Mouse (Mus musculus) neural tube, embryonic 12.5 days (tissue): Measurements from ENCODE around the gene Sp100. TPM values are rescaled to one million over a fixed set of nuclear protein-coding genes. Genes with fewer than 3 reads are reported as not detected.
"Not testable (repeated sequence)": the region's sequence is repeated elsewhere in the genome, so short reads cannot be mapped to it uniquely, and the experiment has no call there.

Experiments
- ATAC-seq: fragments of 200-750 bp; cut with Nextera tagmentation; 2 replicates; pipeline ENCODE4 v1.8.0; 2017; ENCODE audit warnings: low read depth, mild to moderate bottlenecking, moderate TSS enrichment, moderate library complexity; ENCODE audit not compliant: low FRiP score
- H3K27ac ChIP-seq: fragments of 300-500 bp; sonication (generic); 2 replicates; pipeline ENCODE4 v1.5.1; 2016
- H3K27me3 ChIP-seq: fragments of 300-500 bp; sonication (generic); replicated peaks from 2 replicates; pipeline ENCODE4 v1.6.1; 2016; ENCODE audit warnings: mild to moderate bottlenecking
- H3K36me3 ChIP-seq: fragments of 300-500 bp; sonication (generic); 2 replicates; pipeline ENCODE4 v1.6.1; 2016; ENCODE audit warnings: mild to moderate bottlenecking
- H3K4me1 ChIP-seq: fragments of 300-500 bp; sonication (generic); 2 replicates; pipeline ENCODE4 v1.6.1; 2016
- H3K4me2 ChIP-seq: fragments of 300-500 bp; sonication (generic); replicated peaks from 2 replicates; pipeline ENCODE4 v1.6.1; 2016; ENCODE audit warnings: mild to moderate bottlenecking
- H3K4me3 ChIP-seq: fragments of 300-500 bp; sonication (generic); 2 replicates; pipeline ENCODE4 v1.5.1; 2016
- H3K9ac ChIP-seq: fragments of 300-500 bp; sonication (generic); 2 replicates; pipeline ENCODE4 v1.6.1; 2016; ENCODE audit warnings: mild to moderate bottlenecking
- H3K9me3 ChIP-seq: fragments of 300-500 bp; sonication (generic); 2 replicates; pipeline ENCODE4 v1.6.1; 2016; ENCODE audit warnings: mild to moderate bottlenecking
- WGBS: fragments of 180-500 bp; shearing (Covaris S2); methylation state at CpG from one replicate; pipeline ENCODE4 v1.1.7; 2016; 5-methylcytosine and 5-hydroxymethylcytosine counted together
- polyA plus RNA-seq: library from polyadenylated mRNA; unstranded; fragments of >200 nt; fragmentation: Nextera tagmentation; extraction: Ambion mirVana; gene quantifications from 2 replicates; pipeline ENCODE4 v1.2.1, GENCODE M21; 2016

Gene Sp100
- 0.47 and 0.57 TPM in 2 replicates for polyA plus RNA-seq

DNA sequence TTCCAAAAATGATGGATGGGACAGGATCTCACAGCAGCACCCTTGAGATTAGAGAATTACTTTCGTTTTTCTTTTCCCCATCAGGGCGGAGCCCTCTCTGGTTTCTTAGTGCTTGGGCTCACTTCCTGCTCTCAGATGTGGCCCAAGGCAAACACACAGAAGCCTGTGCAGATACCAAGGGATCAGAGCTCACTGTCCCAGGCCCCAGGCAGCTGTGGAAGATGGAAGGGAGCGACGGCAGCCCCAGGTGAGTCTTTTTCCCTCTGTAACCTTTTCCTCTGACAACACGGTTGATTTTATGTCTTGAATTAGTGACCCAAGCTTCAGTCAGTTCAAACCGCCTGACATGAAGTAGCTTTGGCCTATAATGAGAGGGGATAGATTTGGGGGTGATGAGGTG, at the start of gene Sp100:
Gene Sp100, plus strand, starts transcription at position 108 of the 400 bp plus-strand sequence.
- H3K9me3 ChIP-seq, H3K4me1 ChIP-seq, H3K36me3 ChIP-seq, H3K4me2 ChIP-seq, ATAC-seq, H3K9ac ChIP-seq, H3K27ac ChIP-seq, H3K4me3 ChIP-seq, H3K27me3 ChIP-seq: not testable (repeated sequence)
- WGBS, result 70% methylated on average over 6 of the region's 6 CpGs

DNA sequence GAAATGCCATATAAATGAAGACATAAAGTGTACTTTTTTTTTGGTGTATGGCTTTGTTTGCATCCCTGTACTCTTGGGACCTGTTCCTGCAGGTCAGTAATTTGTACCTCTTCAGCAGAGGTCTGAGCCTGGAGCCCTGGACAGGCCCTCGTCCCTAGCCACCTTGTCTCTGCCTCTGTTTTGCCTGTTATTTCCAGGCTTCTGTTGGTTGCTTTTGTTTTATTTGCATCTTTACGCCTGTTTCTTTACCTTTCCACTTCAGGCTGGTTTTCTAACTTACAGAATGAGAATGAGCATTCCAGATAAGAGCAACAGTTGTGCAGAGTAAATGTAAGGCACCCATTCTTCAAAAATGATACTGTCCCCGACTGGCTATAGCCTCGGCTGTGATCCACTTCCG, 49.7 kb upstream of the Sp100 start, which contains the start of gene Sp140:
Gene Sp140, plus strand, starts transcription at position 301 of the 400 bp plus-strand sequence.
- not testable (repeated sequence) for H3K4me3 ChIP-seq, H3K27me3 ChIP-seq, H3K9ac ChIP-seq, H3K4me1 ChIP-seq, ATAC-seq, H3K4me2 ChIP-seq, H3K36me3 ChIP-seq, H3K27ac ChIP-seq, H3K9me3 ChIP-seq
- 89% methylated on average over 1 of the region's 5 CpGs for WGBS

DNA sequence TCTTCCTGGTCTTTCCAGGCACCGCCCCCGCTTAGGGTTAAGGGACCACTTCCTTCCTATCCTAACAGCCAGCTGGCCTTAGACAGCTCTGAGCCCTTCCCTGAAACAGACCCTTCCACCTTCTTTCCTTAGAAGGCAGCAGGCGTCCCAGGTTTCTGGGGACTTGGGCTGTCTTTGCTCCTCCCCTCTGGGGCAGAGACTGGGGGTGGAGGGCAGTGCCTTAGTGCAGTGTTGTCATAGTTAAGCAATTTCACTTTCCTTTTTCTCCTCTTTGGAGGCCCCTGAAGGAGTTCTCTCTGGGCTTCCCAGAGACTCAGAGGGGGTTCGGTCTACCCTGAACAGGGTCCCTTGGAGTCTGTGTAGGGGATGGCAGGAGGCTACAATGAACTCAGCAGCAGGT, 49.0 kb upstream of the Sp100 start:
- 63% methylated on average over 4 of the region's 4 CpGs for WGBS
- H3K36me3 ChIP-seq, H3K4me3 ChIP-seq, ATAC-seq, H3K4me1 ChIP-seq, H3K27me3 ChIP-seq, H3K9ac ChIP-seq, H3K4me2 ChIP-seq, H3K9me3 ChIP-seq, H3K27ac ChIP-seq: not testable (repeated sequence)

DNA sequence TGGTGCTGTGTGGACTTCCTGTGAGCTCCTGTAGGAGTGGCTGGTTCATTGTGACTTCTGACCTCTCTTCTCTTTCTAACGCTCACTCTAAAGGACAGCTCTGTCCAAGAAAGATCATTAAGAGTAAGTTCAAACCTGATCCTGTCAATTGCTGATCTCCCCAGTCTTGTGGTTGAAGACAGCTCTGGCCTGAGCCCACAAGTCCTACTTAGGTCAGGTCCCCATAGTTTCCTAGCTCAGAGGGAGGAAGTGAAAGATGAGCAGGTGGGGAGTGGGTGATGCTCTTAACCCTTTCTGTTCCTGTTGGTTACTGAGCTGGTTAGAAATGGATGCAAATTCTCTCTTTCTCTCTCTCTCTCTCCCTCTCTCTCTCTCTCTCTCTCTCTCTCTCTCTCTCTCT, 45.4 kb upstream of the Sp100 start:
- H3K9ac ChIP-seq, H3K4me1 ChIP-seq, H3K9me3 ChIP-seq, H3K4me2 ChIP-seq, ATAC-seq, H3K27me3 ChIP-seq, H3K36me3 ChIP-seq, H3K27ac ChIP-seq, H3K4me3 ChIP-seq: not testable (repeated sequence)
- 89% methylated on average over 1 of the region's 1 CpGs for WGBS

DNA sequence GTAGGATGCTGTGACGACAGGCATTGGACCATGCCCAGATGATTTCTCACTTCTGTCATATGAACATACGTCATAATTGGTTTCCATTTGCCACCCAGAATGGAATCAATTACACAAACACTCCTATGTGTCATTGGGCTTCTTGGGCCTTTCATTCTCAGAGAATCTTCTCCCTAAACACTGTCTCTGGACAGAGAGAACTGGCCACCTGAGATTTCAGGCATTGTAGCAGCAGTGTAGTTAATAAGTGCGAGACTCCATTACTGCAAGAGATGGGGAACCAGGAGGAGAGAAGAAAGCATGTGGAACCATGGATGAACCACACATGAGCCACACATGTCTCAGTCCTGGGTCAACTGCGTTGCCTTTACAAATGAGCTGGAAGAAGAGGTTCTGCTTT, 41.4 kb upstream of the Sp100 start:
- not testable (repeated sequence) for H3K4me3 ChIP-seq, H3K27me3 ChIP-seq, H3K27ac ChIP-seq, H3K4me1 ChIP-seq, H3K4me2 ChIP-seq, H3K9ac ChIP-seq, H3K9me3 ChIP-seq, ATAC-seq, H3K36me3 ChIP-seq
- WGBS, result 86% methylated on average over 3 of the region's 4 CpGs

DNA sequence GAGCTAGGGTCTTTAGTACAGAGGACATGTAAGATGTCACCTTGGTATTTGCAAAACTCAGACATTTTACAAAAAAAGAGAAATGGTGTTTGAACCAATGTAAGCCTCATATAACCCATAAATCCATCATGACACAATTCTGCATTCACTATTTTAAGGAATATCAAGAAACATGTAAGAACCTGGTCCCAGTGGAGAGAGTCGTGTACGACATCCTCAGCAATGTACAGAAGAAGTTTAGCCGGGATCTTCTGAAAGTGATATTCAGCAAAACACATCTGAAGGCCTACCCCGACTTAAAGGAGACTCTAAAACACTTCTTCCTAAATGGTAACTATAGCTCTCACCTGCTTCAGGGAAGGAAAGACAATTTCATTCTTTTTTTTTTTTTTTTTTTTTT, 39.2 kb upstream of the Sp100 start:
- not testable (repeated sequence) for H3K27me3 ChIP-seq, H3K36me3 ChIP-seq, H3K4me2 ChIP-seq, H3K4me3 ChIP-seq, ATAC-seq, H3K4me1 ChIP-seq, H3K9ac ChIP-seq, H3K27ac ChIP-seq, H3K9me3 ChIP-seq
- WGBS, result no CpG with 5 or more reads among the region's 4 CpGs

DNA sequence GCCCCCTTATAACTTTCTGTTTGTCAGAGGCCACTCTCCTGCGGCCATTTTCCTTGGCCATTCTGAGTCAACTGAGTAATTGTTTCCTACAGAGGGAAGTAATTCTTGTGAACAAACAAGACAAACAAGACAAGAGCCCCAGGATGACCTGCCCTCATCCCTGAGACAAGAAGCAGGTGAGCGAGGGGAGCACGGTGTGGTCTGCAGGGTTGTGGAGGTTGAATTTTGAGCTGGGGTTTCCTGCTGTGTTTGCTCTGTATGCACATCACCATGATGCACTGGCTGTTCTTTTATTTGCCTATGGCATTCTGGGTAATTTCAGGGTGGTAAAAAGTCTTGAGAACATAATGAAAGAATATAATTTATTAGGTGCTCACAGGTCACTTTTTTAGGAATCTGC, 34.7 kb upstream of the Sp100 start:
- 95% methylated on average over 3 of the region's 3 CpGs for whole genome bisulfite sequencing
- not testable (repeated sequence) for H3K36me3 ChIP-seq, ATAC-seq, H3K27ac ChIP-seq, H3K4me3 ChIP-seq, H3K9ac ChIP-seq, H3K9me3 ChIP-seq, H3K4me1 ChIP-seq, H3K27me3 ChIP-seq, H3K4me2 ChIP-seq

DNA sequence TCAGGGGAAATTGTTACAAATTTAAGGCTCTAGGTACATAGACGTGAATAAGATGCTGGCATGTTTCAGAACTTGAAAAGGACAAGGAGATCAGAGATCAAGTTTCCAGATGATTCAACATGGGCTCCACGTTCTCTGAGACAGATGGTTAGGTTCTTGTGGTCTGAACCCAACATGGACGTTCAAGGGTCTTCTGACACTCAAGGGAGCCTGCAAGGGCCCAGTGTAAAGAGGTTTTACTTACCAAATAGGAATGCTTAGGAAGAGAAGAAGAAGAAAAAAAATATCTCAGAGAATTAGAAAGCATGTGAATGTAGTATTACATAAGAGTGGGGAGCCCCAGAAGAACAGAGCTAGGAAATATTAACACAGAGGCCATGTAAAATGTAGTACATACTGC, 34.0 kb upstream of the Sp100 start:
- H3K9ac ChIP-seq, ATAC-seq: not testable (repeated sequence)
- 72% methylated on average over 3 of the region's 3 CpGs for WGBS

DNA sequence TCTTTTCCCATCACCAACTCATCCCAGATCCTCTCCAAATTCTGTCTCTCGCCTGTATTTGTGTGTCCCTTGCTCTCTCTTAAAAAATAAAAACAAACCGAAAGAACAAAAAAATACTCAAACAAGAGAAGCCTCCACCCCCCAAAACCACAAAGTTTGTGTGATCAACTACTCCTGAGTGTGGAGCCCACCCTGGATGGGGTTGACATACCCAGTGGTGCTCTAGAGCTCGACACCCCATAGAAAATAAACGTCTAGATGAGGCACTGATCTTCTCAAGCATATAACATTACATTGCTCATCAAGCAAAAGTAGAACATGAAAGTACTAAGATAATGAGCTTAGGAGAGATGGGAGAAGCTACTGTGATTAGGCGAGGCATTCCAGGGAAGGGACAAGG, 32.6 kb upstream of the Sp100 start:
- H3K9me3 ChIP-seq, H3K9ac ChIP-seq, H3K27me3 ChIP-seq, H3K36me3 ChIP-seq, ATAC-seq, H3K4me1 ChIP-seq, H3K27ac ChIP-seq, H3K4me3 ChIP-seq, H3K4me2 ChIP-seq: not testable (repeated sequence)
- 65% methylated on average over 4 of the region's 5 CpGs for WGBS

More for the DNA sequence above, 34.0 kb upstream of the Sp100 start:
- H3K4me3 ChIP-seq, H3K9me3 ChIP-seq, H3K27ac ChIP-seq, H3K36me3 ChIP-seq, H3K4me2 ChIP-seq, H3K4me1 ChIP-seq, H3K27me3 ChIP-seq: not testable (repeated sequence)

DNA sequence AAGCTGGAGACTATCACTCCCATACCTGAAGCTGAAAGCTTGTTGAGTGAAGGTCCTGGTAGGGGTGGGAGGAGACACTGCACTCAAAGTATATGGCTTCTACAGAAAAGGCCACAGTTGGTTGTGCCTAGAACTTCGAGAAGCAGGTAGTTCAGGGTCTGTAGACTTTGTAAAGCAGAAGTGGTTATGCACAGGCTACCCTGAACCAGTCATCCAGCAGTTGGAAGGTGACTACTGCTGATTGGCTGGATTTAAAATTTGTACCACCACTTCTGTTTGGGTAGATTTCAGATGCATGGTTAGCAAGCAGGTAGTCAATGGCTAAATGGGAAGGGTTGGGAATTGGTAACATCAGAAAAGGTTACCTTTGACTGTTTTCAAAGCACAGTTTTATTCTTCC, 31.1 kb upstream of the Sp100 start:
- not testable (repeated sequence) for ATAC-seq, H3K9ac ChIP-seq, H3K4me1 ChIP-seq, H3K36me3 ChIP-seq, H3K4me2 ChIP-seq, H3K4me3 ChIP-seq, H3K9me3 ChIP-seq, H3K27ac ChIP-seq, H3K27me3 ChIP-seq
- WGBS, result 64% methylated on average over 1 of the region's 1 CpGs

DNA sequence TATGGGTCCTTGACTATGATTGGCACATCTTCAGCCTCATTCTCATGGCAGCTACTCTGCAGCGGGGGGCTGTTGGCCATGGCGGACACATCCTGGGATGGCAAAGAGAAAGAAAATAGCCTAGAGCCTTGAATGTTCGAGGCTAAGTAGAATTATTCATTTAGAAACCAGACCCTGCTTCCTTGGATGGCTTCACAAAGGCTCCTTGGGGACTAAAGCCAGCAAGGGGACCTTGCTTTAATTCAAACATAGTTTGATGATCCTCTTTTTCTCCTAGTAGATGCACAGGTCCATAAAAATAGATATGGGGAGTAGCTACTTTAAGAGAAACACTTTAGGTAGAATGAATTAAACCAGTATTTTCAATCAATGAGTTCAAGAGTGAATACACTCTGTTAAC, 12.9 kb upstream of the Sp100 start:
- not testable (repeated sequence) for H3K9ac ChIP-seq, H3K36me3 ChIP-seq, H3K4me3 ChIP-seq, ATAC-seq, H3K4me2 ChIP-seq, H3K27me3 ChIP-seq, H3K4me1 ChIP-seq, H3K9me3 ChIP-seq, H3K27ac ChIP-seq
- 58% methylated on average over 3 of the region's 3 CpGs for WGBS

DNA sequence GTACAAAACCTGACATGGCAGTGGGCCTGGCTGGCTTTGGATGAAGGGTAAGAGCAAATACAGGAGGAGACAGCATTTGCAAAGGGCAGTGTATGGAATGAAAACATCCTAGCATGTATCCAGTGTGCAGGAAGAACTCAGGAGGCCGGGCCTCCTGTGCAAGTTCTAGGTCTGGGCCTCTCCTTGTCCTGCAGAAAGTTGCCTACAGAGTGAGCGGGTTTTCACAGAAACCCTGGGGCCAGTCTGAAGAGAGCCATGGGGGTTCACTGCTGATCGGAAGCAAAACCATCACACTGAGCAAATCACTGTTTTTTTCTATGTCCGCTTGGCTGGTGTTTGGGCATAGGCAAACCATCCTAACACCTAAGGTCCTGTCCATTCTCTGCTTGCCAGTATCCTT, 11.6 kb upstream of the Sp100 start:
- not testable (repeated sequence) for H3K9ac ChIP-seq, H3K9me3 ChIP-seq, H3K4me2 ChIP-seq, H3K27ac ChIP-seq, H3K36me3 ChIP-seq, H3K4me1 ChIP-seq, H3K27me3 ChIP-seq, H3K4me3 ChIP-seq, ATAC-seq
- 82% methylated on average over 4 of the region's 4 CpGs for WGBS

DNA sequence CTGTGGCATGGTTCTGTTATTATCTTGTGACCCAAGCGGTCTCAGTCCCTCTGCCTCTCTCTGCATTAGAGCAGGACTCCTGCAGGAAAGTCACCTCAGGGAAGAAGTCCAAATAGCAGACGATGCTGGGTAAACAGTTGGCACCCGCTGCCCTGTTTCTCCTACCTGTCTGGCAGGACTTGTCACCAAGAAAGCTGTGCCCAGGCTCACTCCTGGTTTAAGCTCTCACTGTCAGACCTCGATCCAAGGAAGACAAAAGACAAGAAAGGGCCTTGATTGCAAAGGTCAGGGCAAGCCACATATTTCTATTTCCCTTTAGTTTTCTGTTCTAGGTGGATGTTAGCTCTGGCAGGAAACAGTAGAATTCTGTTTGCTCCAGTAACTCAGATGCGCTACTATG, 736 bp downstream of the Sp100 start:
- ATAC-seq, H3K27ac ChIP-seq, H3K4me3 ChIP-seq, H3K9ac ChIP-seq, H3K4me1 ChIP-seq, H3K4me2 ChIP-seq, H3K9me3 ChIP-seq, H3K27me3 ChIP-seq, H3K36me3 ChIP-seq: not testable (repeated sequence)
- 78% methylated on average over 4 of the region's 5 CpGs for WGBS
